Mouse (Mus musculus) cerebellum, adult 2 months (tissue): ENCODE measurements around the gene Ubiad1.

Experiments
- CTCF ChIP-seq: fragments of 200-500 bp; IDR thresholded peaks from 2 replicates; pipeline ENCODE4 v1.5.1; 2011; ENCODE audit warnings: low read depth, mild to moderate bottlenecking, control low read depth, low read length, moderate library complexity, borderline replicate concordance; ENCODE audit not compliant: insufficient read depth
- POLR2A ChIP-seq: fragments of 200-500 bp; IDR thresholded peaks from 2 replicates; pipeline ENCODE4 v1.6.1; 2011; ENCODE audit warnings: low read length, control low read depth, borderline replicate concordance; ENCODE audit not compliant: insufficient read depth

DNA sequence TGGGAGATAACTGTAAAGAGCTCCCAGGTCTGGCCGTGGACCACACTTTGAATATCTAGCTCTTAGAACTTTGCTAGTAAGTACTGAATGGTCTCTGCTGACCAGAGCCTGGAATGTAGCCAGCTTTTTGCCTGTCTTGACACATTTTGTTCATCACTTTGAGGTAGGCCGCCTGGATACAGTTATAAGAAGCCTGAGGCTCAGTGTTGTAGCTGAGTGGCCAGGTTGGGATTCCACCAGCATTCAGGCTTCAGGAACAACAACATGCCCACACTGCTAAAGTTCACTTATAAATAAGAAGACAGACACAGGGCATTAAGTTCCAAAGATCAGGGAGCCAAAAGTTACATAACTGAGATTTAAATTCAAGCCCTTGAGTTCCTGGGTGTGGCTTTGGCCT lies 43.3 kb upstream of the Ubiad1 start:
- TF ChIP-seq CTCF (no peak), POLR2A (no peak)
